Mouse (Mus musculus): ENCODE data around the gene Gm21750.

DNA sequence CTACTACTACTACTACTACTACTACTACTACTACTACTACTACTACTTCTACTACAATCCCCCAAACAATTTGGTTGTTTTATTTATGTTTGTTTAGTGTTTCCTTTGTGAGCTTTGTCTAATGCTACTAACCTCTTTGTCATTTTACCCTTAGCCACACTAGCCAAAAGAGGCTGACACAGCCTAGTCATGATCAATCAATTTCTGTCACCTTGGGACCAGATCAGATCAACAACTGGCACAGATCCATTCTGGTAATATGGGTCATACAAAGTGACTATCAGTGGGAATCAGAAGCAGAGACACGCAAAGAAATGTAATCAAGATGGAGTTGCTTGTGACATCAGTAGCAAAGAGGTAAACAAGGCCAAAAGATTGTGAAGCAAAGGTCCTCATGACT is 38.0 kb upstream of the Gm21750 start:
- TF ChIP-seq CTCF (IDR thresholded peaks at IDR 0.05; ENCODE audit: low read depth) = no peak
- TF ChIP-seq EP300 (IDR thresholded peaks at IDR 0.05; ENCODE audit: low read depth) = no peak
